Mouse (Mus musculus) heart, postnatal 0 days (tissue): ENCODE measurements around the gene Phgdh. TPM values are rescaled to one million over a fixed set of nuclear protein-coding genes. Genes with fewer than 3 reads are reported as not detected.
A peak's percentile ranks its signal among the peaks of the same experiment; 100 is the strongest.

Source experiments
- ATAC-seq: fragments of 200-750 bp; cut with Nextera tagmentation; 2 replicates; pipeline ENCODE4 v1.8.0; 2017; ENCODE audit warnings: low read depth, moderate number of reproducible peaks, moderate library complexity; ENCODE audit not compliant: insufficient read depth
- DNase-seq: peaks from one replicate; pipeline ENCODE4 v3.0.0-alpha.2; 2016; ENCODE audit warnings: low spot score
- H3K27ac ChIP-seq: fragments of 300-500 bp; sonication (generic); 2 replicates; pipeline ENCODE4 v1.5.1; 2014; ENCODE audit warnings: low read depth, mild to moderate bottlenecking
- H3K27me3 ChIP-seq: fragments of 300-500 bp; sonication (generic); 2 replicates; pipeline ENCODE4 v1.6.1; 2014; ENCODE audit warnings: low read length, mixed read lengths; ENCODE audit not compliant: control insufficient read depth, insufficient read depth
- H3K36me3 ChIP-seq: fragments of 300-500 bp; sonication (generic); replicated peaks from 2 replicates; pipeline ENCODE4 v1.6.1; 2014; ENCODE audit warnings: low read length, mixed read lengths; ENCODE audit not compliant: control insufficient read depth, insufficient read depth
- H3K4me1 ChIP-seq: fragments of 300-500 bp; sonication (generic); 2 replicates; pipeline ENCODE4 v1.6.1; 2014; ENCODE audit warnings: antibody characterized with exemption; ENCODE audit not compliant: control insufficient read depth, insufficient read depth
- H3K4me2 ChIP-seq: fragments of 300-500 bp; sonication (generic); 2 replicates; pipeline ENCODE4 v1.6.1; 2014; ENCODE audit warnings: low read depth, mild to moderate bottlenecking, low read length, moderate library complexity
- H3K4me3 ChIP-seq: fragments of 300-500 bp; sonication (generic); 2 replicates; pipeline ENCODE4 v1.5.1; 2014; ENCODE audit warnings: low read depth, low read length
- H3K9ac ChIP-seq: fragments of 300-500 bp; sonication (generic); replicated peaks from 2 replicates; pipeline ENCODE4 v1.6.1; 2014; ENCODE audit warnings: low read depth, low read length, mixed read lengths
- H3K9me3 ChIP-seq: fragments of 300-500 bp; sonication (generic); replicated peaks from 2 replicates; pipeline ENCODE4 v1.6.1; 2016; ENCODE audit warnings: low read length; ENCODE audit not compliant: control insufficient read depth
- CTCF ChIP-seq: IDR thresholded peaks from 2 replicates; pipeline ENCODE4 v1.5.1; 2016; ENCODE audit warnings: antibody characterized with exemption, control low read depth, low read depth
- EP300 ChIP-seq: IDR thresholded peaks from 2 replicates; pipeline ENCODE4 v1.6.1; 2016; ENCODE audit warnings: antibody characterized with exemption, low read depth
- whole genome bisulfite sequencing: fragments of 180-500 bp; shearing (Covaris S2); extraction: QIAGEN DNeasy Blood & Tissue Kit; methylation state at CpG from one replicate; pipeline ENCODE4 v1.1.7; 2014; 5-methylcytosine and 5-hydroxymethylcytosine counted together
- polyA plus RNA-seq: library from polyadenylated mRNA; unstranded; fragments of >200 nt; fragmentation: Nextera tagmentation; extraction: Ambion mirVana; gene quantifications from 2 replicates; pipeline ENCODE4 v1.2.1, GENCODE M21; 2015
- total RNA-seq: library from RNA; depleted of rRNA; stranded (reverse); fragments of >200 nt; gene quantifications from 2 replicates; pipeline ENCODE4 v1.2.3, GENCODE M21; 2014; ENCODE audit warnings: low replicate concordance; rRNA removed

Gene Phgdh
- total and polyA plus RNA-seq, 2 experiments from 2014 or later, result 15.5 to 19.7 TPM

GRCm38 (mm10) chr3:98279682-98280081 lies 60.1 kb downstream of the Phgdh start:
- no peak overlapping the region for H3K9ac ChIP-seq
- peaks cover 15% of the 10 kb centered on the region for H3K4me1 ChIP-seq
- ATAC-seq, result peak; percentile 53; the same call in 1 of the 2 replicates
- no peaks in the 10 kb centered on the region for H3K27me3 ChIP-seq
- no peak overlapping the region for H3K4me3 ChIP-seq
- H3K9me3 ChIP-seq, result no peaks in the 10 kb centered on the region
- 0 out of 2 replicates have a peak overlapping the region, but pooled peaks have one; percentile 47 for H3K4me2 ChIP-seq
- H3K36me3 ChIP-seq, result no peaks in the 10 kb centered on the region
- H3K27ac ChIP-seq, result peak overlapping the region; percentile 40
- WGBS, result 14% methylated on average over 4 of the region's 4 CpGs
- TF ChIP-seq EP300, result no peak
- peak; percentile 14 for DNase-seq

GRCm38 (mm10) chr3:98273623-98274398 lies 66.0 kb downstream of the Phgdh start:
- Histone ChIP-seq H3K4me1 (peaks cover 6% of the 10 kb centered on the region; the same call in 1 of the 2 replicates), H3K27me3 (no peaks in the 10 kb centered on the region), H3K9me3 (0 out of 2 replicates have a peak, but pooled peaks cover 3% of the 10 kb centered on the region), H3K27ac (no peak overlapping the region), H3K4me3 (no peak overlapping the region), H3K9ac (no peak overlapping the region), H3K36me3 (no peaks in the 10 kb centered on the region), H3K4me2 (no peak overlapping the region)
- DNase-seq (no peak), ATAC-seq (no peak)
- 47% methylated on average over 11 of the region's 11 CpGs for WGBS
- no peak for TF ChIP-seq EP300
- no peak for TF ChIP-seq CTCF

- peak; percentile 46 for DNase-seq
Measured at GRCm38 (mm10) chr3:98267249-98267651, 72.5 kb downstream of the Phgdh start.

More at GRCm38 (mm10) chr3:98267249-98267651, 72.5 kb downstream of the Phgdh start:
- H3K27ac ChIP-seq, result peak overlapping the region; percentile 63
- TF ChIP-seq CTCF (no peak), EP300 (no peak; the same call in 1 of the 2 replicates)
- H3K36me3 ChIP-seq, result no peaks in the 10 kb centered on the region
- no peaks in the 10 kb centered on the region for H3K27me3 ChIP-seq
- ATAC-seq, result peak; percentile 81
- no peak overlapping the region for H3K4me2 ChIP-seq
- 0 out of 2 replicates have a peak, but pooled peaks cover 3% of the 10 kb centered on the region for H3K9me3 ChIP-seq
- WGBS, result 11% methylated on average over 6 of the region's 6 CpGs
- no peak overlapping the region for H3K4me3 ChIP-seq
- no peak overlapping the region for H3K9ac ChIP-seq
- H3K4me1 ChIP-seq, result peaks cover 16% of the 10 kb centered on the region

Other genes with a start within 250 kb of the Phgdh start
- not detected in 2 replicates for gene Adam30, start 179.4 kb downstream of the Phgdh start, total RNA-seq
- gene Adam30, start 179.4 kb downstream of the Phgdh start, polyA plus RNA-seq, result not detected in 2 replicates
- not detected in 2 replicates for gene Reg4, start 117.8 kb downstream of the Phgdh start, total RNA-seq
- gene Reg4, start 117.8 kb downstream of the Phgdh start, polyA plus RNA-seq, result not detected in 2 replicates
- 5.2 and 115 TPM in 2 replicates for gene Hmgcs2, start 59.6 kb downstream of the Phgdh start, total RNA-seq
- gene Hmgcs2, start 59.6 kb downstream of the Phgdh start, polyA plus RNA-seq, result 105 and 153 TPM in 2 replicates
- gene Zfp697, start 42.5 kb upstream of the Phgdh start, total RNA-seq, result 10.4 and 20.8 TPM in 2 replicates
- 9.4 and 9.6 TPM in 2 replicates for gene Zfp697, start 42.5 kb upstream of the Phgdh start, polyA plus RNA-seq
- not detected in 2 replicates for gene Gm4450, start 117.1 kb upstream of the Phgdh start, total RNA-seq
- not detected in 2 replicates for gene Gm4450, start 117.1 kb upstream of the Phgdh start, polyA plus RNA-seq
- gene Hsd3b4, start 170.5 kb upstream of the Phgdh start, total RNA-seq, result not detected in 2 replicates
- gene Hsd3b4, start 170.5 kb upstream of the Phgdh start, polyA plus RNA-seq, result not detected in 2 replicates
- not detected in 2 replicates for gene Gm10681, start 248.8 kb upstream of the Phgdh start, total RNA-seq
- not detected in 2 replicates for gene Gm10681, start 248.8 kb upstream of the Phgdh start, polyA plus RNA-seq